Mouse (Mus musculus) forebrain, embryonic 16.5 days (tissue): ENCODE measurements around the gene Sat1. TPM values are rescaled to one million over a fixed set of nuclear protein-coding genes. Genes with fewer than 3 reads are reported as not detected.

Experiments
- ATAC-seq: fragments of 200-750 bp; cut with Nextera tagmentation; 2 replicates; pipeline ENCODE4 v1.8.0; 2017; ENCODE audit warnings: mild to moderate bottlenecking, moderate library complexity
- H3K27ac ChIP-seq: fragments of 300-500 bp; sonication (generic); 2 replicates; pipeline ENCODE4 v1.5.1; 2014; ENCODE audit warnings: low read length, control low read depth
- H3K27me3 ChIP-seq: fragments of 300-500 bp; sonication (generic); replicated peaks from 2 replicates; pipeline ENCODE4 v1.6.1; 2014; ENCODE audit warnings: low read length; ENCODE audit not compliant: control insufficient read depth, insufficient read depth
- H3K36me3 ChIP-seq: fragments of 300-500 bp; sonication (generic); 2 replicates; pipeline ENCODE4 v1.6.1; 2014; ENCODE audit not compliant: control insufficient read depth, insufficient read depth
- H3K4me1 ChIP-seq: fragments of 300-500 bp; sonication (generic); replicated peaks from 2 replicates; pipeline ENCODE4 v1.6.1; 2014; ENCODE audit warnings: low read length; ENCODE audit not compliant: control insufficient read depth, insufficient read depth
- H3K4me2 ChIP-seq: fragments of 300-500 bp; sonication (generic); 2 replicates; pipeline ENCODE4 v1.6.1; 2014; ENCODE audit warnings: mild to moderate bottlenecking, low read length, control low read depth
- H3K4me3 ChIP-seq: fragments of 300-500 bp; sonication (generic); replicated peaks from 2 replicates; pipeline ENCODE4 v1.5.1; 2014; ENCODE audit warnings: mild to moderate bottlenecking, low read length, control low read depth
- H3K9ac ChIP-seq: fragments of 300-500 bp; sonication (generic); replicated peaks from 2 replicates; pipeline ENCODE4 v1.6.1; 2014; ENCODE audit warnings: low read depth, low read length, control low read depth
- H3K9me3 ChIP-seq: fragments of 300-500 bp; sonication (generic); 2 replicates; pipeline ENCODE4 v1.6.1; 2016; ENCODE audit warnings: low read length; ENCODE audit not compliant: control insufficient read depth
- WGBS: fragments of 180-500 bp; shearing (Covaris S2); extraction: QIAGEN DNeasy Blood & Tissue Kit; methylation state at CpG from one replicate; pipeline ENCODE4 v1.1.7; 2014; 5-methylcytosine and 5-hydroxymethylcytosine counted together
- polyA plus RNA-seq: library from polyadenylated mRNA; unstranded; fragments of >200 nt; fragmentation: Nextera tagmentation; extraction: Ambion mirVana; gene quantifications from 2 replicates; pipeline ENCODE4 v1.2.1, GENCODE M21; 2015

Gene Sat1
- polyA plus RNA-seq, 1 experiment from 2014 or later = 53.7 TPM

DNA sequence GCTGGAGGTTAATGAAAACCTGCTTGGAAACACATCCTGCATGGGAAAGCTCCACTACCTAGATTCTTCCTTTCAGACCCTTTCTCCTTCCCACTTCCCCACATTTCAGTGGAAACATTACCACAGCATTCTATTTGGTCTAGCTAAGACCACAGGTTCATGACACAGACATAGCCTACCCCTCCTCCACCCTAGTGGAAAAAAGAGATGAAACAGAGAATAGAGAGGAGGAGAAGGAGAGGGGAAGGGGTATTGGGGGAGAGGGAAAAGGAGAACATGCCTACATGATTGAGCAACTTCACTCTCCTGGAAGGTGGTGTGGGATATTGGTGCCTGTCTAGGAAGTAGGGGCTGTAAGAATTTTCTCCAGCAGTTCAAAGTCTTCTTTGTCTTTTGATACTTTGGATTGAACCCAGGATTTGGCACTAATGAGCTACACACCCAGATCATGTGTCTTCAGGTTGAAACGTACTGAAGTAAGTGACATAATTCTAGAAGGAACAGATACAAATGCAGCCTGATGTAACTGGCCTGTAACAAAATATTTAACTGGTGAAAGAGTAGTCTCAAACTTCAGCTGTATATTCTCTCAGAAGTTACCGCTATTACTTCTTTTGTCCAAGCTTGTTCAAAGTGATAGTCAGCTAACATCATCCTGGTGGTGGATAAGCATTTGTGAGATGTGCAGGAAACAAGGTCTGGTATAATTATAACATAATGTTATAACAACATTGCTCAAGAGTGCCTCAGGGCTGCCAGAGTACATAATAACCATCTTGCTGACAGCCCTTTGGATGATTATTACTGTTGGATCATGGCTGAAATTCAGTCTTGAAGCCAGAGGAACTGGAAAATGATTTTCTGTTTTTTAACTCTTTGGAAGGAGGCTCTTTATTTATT lies 13.6 kb downstream of the Sat1 start:
- ATAC-seq = no peak
- H3K27ac ChIP-seq = no peak overlapping the region
- 71% methylated on average over 2 of the region's 2 CpGs for WGBS
- no peaks in the 10 kb centered on the region for H3K27me3 ChIP-seq
- H3K4me2 ChIP-seq = no peak overlapping the region
- H3K4me1 ChIP-seq = no peaks in the 10 kb centered on the region
- no peak overlapping the region for H3K9ac ChIP-seq
- no peak overlapping the region for H3K4me3 ChIP-seq
- no peaks in the 10 kb centered on the region for H3K36me3 ChIP-seq
- no peaks in the 10 kb centered on the region for H3K9me3 ChIP-seq

DNA sequence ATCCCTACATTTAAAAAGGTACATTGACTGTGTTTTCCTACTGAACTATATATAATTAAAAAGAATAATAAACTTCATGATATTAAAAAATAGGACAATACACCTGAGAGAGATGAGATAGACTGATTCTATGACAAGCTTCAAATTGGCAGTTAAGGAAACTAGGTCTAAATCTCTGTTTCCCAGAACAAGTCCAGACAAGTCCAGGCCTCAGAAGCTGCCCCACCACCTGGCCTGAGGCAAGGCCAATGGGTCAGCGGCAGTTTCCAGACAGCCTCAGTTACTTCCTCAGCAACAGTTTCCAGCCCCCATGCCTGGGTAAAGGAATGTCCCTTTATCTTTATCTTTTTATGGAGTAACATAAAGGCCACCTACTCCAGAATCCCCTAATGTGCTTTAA lies 14.4 kb downstream of the Sat1 start:
- no peaks in the 10 kb centered on the region for H3K4me1 ChIP-seq
- H3K4me3 ChIP-seq = no peak overlapping the region
- no peaks in the 10 kb centered on the region for H3K9me3 ChIP-seq
- no peak overlapping the region for H3K4me2 ChIP-seq
- ATAC-seq = no peak
- H3K27ac ChIP-seq = no peak overlapping the region
- WGBS = 93% methylated on average over 1 of the region's 1 CpGs
- H3K9ac ChIP-seq = no peak overlapping the region
- H3K36me3 ChIP-seq = no peaks in the 10 kb centered on the region
- no peaks in the 10 kb centered on the region for H3K27me3 ChIP-seq

DNA sequence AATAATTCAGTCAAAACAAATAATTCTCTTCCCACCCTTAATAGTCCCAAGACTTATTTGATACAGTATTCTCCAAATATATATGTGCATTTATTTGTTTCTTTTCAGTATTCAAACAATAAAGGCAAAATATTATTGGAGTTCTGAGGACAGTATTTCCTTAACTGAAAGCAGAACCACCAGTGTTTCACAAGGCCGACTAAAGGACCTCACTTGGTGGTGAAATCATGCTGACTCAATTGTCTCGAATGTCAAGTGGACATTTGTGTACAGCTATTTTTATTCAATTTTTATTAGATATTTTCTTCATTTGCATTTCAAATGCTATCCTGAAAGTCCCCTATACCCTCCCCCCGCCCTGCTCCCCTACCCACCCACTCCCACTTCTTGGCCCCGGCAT lies 21.3 kb downstream of the Sat1 start:
- no peak for ATAC-seq
- Histone ChIP-seq H3K9me3 (no peaks in the 10 kb centered on the region), H3K9ac (no peak overlapping the region), H3K27ac (no peak overlapping the region), H3K27me3 (no peaks in the 10 kb centered on the region), H3K4me3 (no peak overlapping the region), H3K4me1 (no peaks in the 10 kb centered on the region), H3K36me3 (no peaks in the 10 kb centered on the region), H3K4me2 (no peak overlapping the region)
- 87% methylated on average over 4 of the region's 4 CpGs for WGBS

DNA sequence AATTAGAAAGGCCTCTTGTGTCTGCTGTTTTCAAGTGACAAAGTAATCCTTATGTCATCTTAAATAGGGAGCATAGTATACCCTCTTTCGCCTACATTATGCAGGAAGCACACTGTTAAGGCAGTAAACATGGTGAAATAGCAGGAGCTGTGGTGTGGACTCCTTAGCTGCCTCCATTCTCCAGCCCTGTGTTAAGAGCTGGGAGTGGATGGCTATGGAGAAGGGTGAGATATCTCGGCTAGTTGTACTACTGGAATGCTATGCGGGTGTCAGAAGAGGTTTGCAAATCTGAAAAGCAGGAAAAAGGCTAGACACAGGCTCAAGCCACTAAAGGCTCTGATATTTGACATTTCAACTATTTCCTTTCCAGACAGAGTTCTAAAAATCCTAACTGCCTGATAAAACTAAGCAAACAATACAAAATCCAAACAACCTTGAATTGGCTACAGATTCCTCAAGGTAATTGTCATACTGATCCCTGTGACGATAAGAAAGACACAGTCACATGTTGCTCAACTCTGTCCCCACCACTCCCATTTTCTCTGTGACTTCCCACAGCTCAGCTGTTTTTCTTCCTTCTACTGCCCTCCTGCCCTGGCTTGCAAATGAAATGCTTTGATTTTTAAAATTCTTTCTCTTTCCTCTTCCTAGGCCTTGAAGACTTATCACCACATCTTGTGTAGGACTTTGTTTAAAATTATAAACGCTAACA lies 22.4 kb downstream of the Sat1 start:
- 82% methylated on average over 5 of the region's 5 CpGs for WGBS
- no peak overlapping the region for H3K4me3 ChIP-seq
- no peak overlapping the region for H3K27ac ChIP-seq

DNA sequence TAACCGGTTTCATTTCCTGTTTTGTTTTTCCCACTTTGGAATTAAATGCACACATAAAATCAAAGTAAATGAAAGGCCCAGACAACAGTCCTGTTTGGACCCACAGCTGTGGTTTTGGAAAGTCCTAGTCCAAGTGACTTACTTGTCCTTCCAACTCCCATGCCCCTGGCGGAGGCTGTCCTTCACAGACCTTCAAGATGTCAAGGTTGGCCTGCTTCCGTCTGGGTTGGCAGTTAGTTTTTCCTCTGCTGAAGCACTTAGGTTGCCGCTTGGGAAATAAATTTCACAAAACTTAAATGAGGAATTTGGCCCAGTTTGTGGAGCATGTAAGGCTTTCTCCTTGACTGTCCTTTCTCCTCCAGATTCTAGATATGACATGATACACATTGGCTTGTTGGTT lies 24.3 kb downstream of the Sat1 start:
- no peak for ATAC-seq
- no peaks in the 10 kb centered on the region for H3K4me1 ChIP-seq
- no peak overlapping the region for H3K4me2 ChIP-seq
- no peak overlapping the region for H3K27ac ChIP-seq
- H3K9ac ChIP-seq = no peak overlapping the region
- H3K27me3 ChIP-seq = no peaks in the 10 kb centered on the region
- no peak overlapping the region for H3K4me3 ChIP-seq
- no peaks in the 10 kb centered on the region for H3K9me3 ChIP-seq
- 86% methylated on average over 4 of the region's 4 CpGs for WGBS
- H3K36me3 ChIP-seq = no peaks in the 10 kb centered on the region

More for the DNA sequence above, 22.4 kb downstream of the Sat1 start:
- H3K4me1 ChIP-seq = no peaks in the 10 kb centered on the region
- H3K36me3 ChIP-seq = no peaks in the 10 kb centered on the region
- H3K27me3 ChIP-seq = no peaks in the 10 kb centered on the region
- no peak overlapping the region for H3K9ac ChIP-seq
- no peak overlapping the region for H3K4me2 ChIP-seq
- no peaks in the 10 kb centered on the region for H3K9me3 ChIP-seq
- ATAC-seq = no peak

DNA sequence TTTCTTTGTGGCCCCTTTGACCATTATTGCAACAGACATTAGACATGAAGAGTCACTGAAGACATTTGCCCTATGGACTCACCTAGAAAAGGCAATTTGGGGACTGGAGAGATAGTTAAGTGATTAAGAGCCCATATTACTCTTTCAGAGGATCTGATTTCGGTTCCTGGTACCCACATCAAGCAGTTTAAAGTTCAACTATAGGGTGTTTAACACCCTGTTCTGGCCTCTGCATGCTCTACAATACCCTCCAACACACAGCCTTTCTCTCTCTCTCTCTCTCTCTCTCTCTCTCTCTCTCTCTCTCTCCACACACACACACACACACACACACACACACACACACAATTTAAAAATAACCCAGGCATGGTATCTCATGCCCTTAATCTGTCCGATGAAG lies 38.6 kb downstream of the Sat1 start:
- WGBS = 75% methylated on average over 2 of the region's 2 CpGs
- ATAC-seq = no peak
- no peak overlapping the region for H3K9ac ChIP-seq

DNA sequence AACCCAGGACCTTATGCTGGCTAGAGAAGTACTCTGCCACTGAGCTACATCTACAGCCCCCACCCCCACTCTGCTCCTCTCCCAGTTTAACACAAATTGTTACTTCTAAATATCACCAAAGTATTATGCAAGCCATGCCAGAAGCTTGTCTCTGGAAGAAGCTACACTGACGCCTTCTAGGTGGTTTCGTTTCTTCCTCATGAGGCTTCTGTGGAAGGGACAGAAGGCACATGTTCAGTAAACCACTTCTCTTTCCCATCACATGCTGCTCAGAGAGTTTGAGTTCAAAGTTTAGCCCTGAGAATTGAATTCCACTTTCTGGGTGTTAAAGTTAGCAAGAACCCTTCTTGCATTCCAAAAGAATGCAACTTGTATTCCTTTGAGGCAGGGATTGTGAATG lies 39.0 kb downstream of the Sat1 start:
- no peak overlapping the region for H3K4me2 ChIP-seq
- H3K36me3 ChIP-seq = no peaks in the 10 kb centered on the region
- ATAC-seq = no peak
- no peaks in the 10 kb centered on the region for H3K4me1 ChIP-seq
- no peaks in the 10 kb centered on the region for H3K9me3 ChIP-seq
- WGBS = 74% methylated on average over 2 of the region's 2 CpGs
- no peak overlapping the region for H3K9ac ChIP-seq
- no peaks in the 10 kb centered on the region for H3K27me3 ChIP-seq
- H3K27ac ChIP-seq = no peak overlapping the region
- no peak overlapping the region for H3K4me3 ChIP-seq

More for the DNA sequence above, 38.6 kb downstream of the Sat1 start:
- Histone ChIP-seq H3K27ac (no peak overlapping the region), H3K4me2 (no peak overlapping the region), H3K36me3 (no peaks in the 10 kb centered on the region), H3K9me3 (no peaks in the 10 kb centered on the region), H3K4me3 (no peak overlapping the region), H3K27me3 (no peaks in the 10 kb centered on the region), H3K4me1 (no peaks in the 10 kb centered on the region)

DNA sequence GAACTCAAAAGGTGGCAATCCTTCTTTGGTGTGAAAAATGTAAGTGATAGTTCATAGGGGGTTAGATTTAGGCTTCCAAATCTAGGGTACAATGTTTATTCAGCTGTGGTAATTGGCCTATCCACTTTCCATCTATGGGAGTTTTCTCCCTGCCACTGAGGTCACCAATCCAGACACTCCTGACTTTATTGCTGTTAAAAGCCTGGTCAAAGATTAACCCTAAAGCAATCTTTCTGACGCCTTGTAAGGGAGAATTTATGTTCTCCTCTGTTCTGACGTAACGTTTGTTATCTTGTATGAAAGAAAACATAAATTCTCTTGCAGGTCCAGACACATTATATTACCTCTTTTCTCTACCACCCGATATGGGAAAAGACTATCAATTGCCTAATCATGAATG lies 40.7 kb downstream of the Sat1 start:
- H3K9me3 ChIP-seq = no peaks in the 10 kb centered on the region
- H3K4me2 ChIP-seq = no peak overlapping the region
- H3K4me3 ChIP-seq = no peak overlapping the region
- no peaks in the 10 kb centered on the region for H3K36me3 ChIP-seq
- WGBS = 82% methylated on average over 4 of the region's 4 CpGs
- H3K27me3 ChIP-seq = no peaks in the 10 kb centered on the region
- no peak for ATAC-seq
- H3K27ac ChIP-seq = no peak overlapping the region
- H3K4me1 ChIP-seq = no peaks in the 10 kb centered on the region
- no peak overlapping the region for H3K9ac ChIP-seq

DNA sequence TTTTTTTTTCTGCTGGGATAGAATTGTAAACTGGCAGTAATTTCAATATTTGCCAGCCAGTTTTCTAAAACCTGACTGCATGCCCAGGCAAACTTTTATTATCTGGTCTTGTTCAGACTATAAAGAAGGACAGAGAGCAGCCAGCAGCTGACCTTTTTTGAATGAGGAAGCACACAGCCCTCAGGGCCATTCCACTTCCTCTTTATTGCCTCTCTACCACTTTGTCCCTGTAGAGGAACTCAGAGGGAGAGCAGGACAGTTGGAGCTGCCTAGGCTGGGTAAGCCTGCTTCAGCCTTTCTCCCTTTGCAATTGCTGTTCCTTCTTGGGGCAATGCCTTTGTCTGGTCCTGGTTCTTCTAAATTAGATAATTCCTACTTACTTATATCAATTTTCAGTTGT lies 43.9 kb downstream of the Sat1 start:
- Histone ChIP-seq H3K4me1 (no peaks in the 10 kb centered on the region), H3K9ac (no peak overlapping the region), H3K4me3 (no peak overlapping the region), H3K4me2 (no peak overlapping the region), H3K27me3 (no peaks in the 10 kb centered on the region), H3K9me3 (no peaks in the 10 kb centered on the region), H3K36me3 (no peaks in the 10 kb centered on the region), H3K27ac (no peak overlapping the region)
- no peak for ATAC-seq
